Mouse (Mus musculus) liver, adult 2 months (tissue): Measurements from ENCODE around the gene Nfia. TPM values are rescaled to one million over a fixed set of nuclear protein-coding genes. Genes with fewer than 3 reads are reported as not detected.
A peak's percentile ranks its signal among the peaks of the same experiment; 100 is the strongest.

Experiments used
- DNase-seq: peaks from one replicate; pipeline ENCODE4 v3.0.0-alpha.2; 2011; ENCODE audit warnings: low read depth, low spot score; ENCODE audit errors: extremely low read depth
- H3K27ac ChIP-seq: fragments of 200-500 bp; replicated peaks from 2 replicates; pipeline ENCODE4 v1.5.1; 2012; ENCODE audit warnings: low read depth, mild to moderate bottlenecking, control low read depth, inconsistent platforms, low read length; ENCODE audit not compliant: insufficient read depth
- H3K27me3 ChIP-seq: fragments of 200-500 bp; 2 replicates; pipeline ENCODE4 v1.6.1; 2012; ENCODE audit warnings: mild to moderate bottlenecking, moderate library complexity, low read length, inconsistent platforms; ENCODE audit not compliant: control insufficient read depth, insufficient read depth
- H3K36me3 ChIP-seq: fragments of 200-500 bp; 2 replicates; pipeline ENCODE4 v1.6.1; 2012; ENCODE audit warnings: low read length, inconsistent platforms; ENCODE audit not compliant: control insufficient read depth, insufficient read depth
- H3K4me1 ChIP-seq: fragments of 200-500 bp; 2 replicates; pipeline ENCODE4 v1.6.1; 2011; ENCODE audit warnings: low read length; ENCODE audit not compliant: control insufficient read depth, insufficient read depth
- H3K4me3 ChIP-seq: fragments of 200-500 bp; 2 replicates; pipeline ENCODE4 v1.5.1; 2011; ENCODE audit warnings: low read depth, mild to moderate bottlenecking, control low read depth, low read length, moderate library complexity; ENCODE audit not compliant: insufficient read depth
- H3K79me2 ChIP-seq: fragments of 200-500 bp; 2 replicates; pipeline ENCODE4 v1.6.1; 2012; ENCODE audit warnings: inconsistent platforms, mild to moderate bottlenecking, low read length, moderate library complexity; ENCODE audit not compliant: control insufficient read depth, insufficient read depth
- H3K9ac ChIP-seq: fragments of 200-500 bp; 2 replicates; pipeline ENCODE4 v1.6.1; 2012; ENCODE audit warnings: low read depth, mild to moderate bottlenecking, control low read depth, inconsistent platforms, low read length
- CTCF ChIP-seq: fragments of 200-500 bp; IDR thresholded peaks from 2 replicates; pipeline ENCODE4 v1.5.1; 2011; ENCODE audit warnings: low read depth, low read length, control low read depth
- POLR2A ChIP-seq: fragments of 200-500 bp; IDR thresholded peaks from 2 replicates; pipeline ENCODE4 v1.6.1; 2011; ENCODE audit warnings: low read length, control low read depth; ENCODE audit not compliant: insufficient read depth; ENCODE audit errors: extremely low read depth
- WGBS: fragments of 180-500 bp; shearing (Covaris S2); methylation state at CpG from one replicate; pipeline ENCODE4 v1.1.7; 2018; 5-methylcytosine and 5-hydroxymethylcytosine counted together
- polyA plus RNA-seq: library from polyadenylated mRNA; depleted of rRNA; stranded (reverse); fragments of >200 nt; gene quantifications from 2 replicates; pipeline ENCODE4 v1.2.3, GENCODE M21; 2012
- total RNA-seq: library from RNA; depleted of rRNA; stranded (reverse); fragments of >200 nt; gene quantifications from 2 replicates; pipeline ENCODE4 v1.2.3, GENCODE M21; 2014

Nfia gene
- total and polyA plus RNA-seq, 2 experiments, result 12.5 to 32.2 TPM

GRCm38 (mm10) chr4:97832279-97832640 is 59.7 kb downstream of the Nfia start:
- Histone ChIP-seq H3K4me3 (no peak overlapping the region), H3K36me3 (peaks cover 1% of the 10 kb centered on the region; the same call in 1 of the 2 replicates), H3K9ac (no peak overlapping the region), H3K27ac (no peak overlapping the region), H3K79me2 (peaks cover 32% of the 10 kb centered on the region), H3K4me1 (peaks cover 14% of the 10 kb centered on the region), H3K27me3 (no peaks in the 10 kb centered on the region)
- no peak for DNase-seq
- WGBS, result 91% methylated on average over 4 of the region's 4 CpGs
- no peak for TF ChIP-seq CTCF
- no peak for TF ChIP-seq POLR2A

DNA sequence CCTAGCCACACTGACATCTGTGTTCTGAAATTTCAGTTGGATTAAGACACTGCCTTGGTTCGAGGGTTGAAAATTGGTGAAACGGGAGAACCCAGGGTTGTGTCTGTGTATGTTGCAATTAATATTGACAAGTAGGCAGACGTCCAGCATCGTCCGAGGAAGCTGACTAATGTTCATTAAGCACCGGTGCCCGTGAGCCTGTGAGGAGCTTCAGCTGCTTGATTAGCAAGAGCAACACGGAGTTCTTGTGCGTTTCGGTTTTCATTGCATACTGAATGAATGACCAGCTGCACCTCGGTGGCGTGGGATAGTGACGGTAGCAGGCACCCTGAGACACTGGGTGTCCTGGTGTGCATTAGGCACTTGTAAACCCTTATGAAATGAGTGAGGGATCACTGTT is 64.3 kb downstream of the Nfia start:
- no peaks in the 10 kb centered on the region for H3K27me3 ChIP-seq
- TF ChIP-seq CTCF, result no peak
- TF ChIP-seq POLR2A, result no peak
- peak overlapping the region; percentile 46 for H3K27ac ChIP-seq
- WGBS, result 12% methylated on average over 13 of the region's 13 CpGs
- 0 out of 2 replicates have a peak overlapping the region, but pooled peaks have one; percentile 0 for H3K4me3 ChIP-seq
- H3K9ac ChIP-seq, result peak overlapping the region; percentile 13; the same call in 1 of the 2 replicates
- no peaks in the 10 kb centered on the region; the same call in 1 of the 2 replicates for H3K36me3 ChIP-seq
- H3K4me1 ChIP-seq, result peaks cover 33% of the 10 kb centered on the region
- peak; percentile 94 for DNase-seq
- peaks cover 26% of the 10 kb centered on the region for H3K79me2 ChIP-seq

DNA sequence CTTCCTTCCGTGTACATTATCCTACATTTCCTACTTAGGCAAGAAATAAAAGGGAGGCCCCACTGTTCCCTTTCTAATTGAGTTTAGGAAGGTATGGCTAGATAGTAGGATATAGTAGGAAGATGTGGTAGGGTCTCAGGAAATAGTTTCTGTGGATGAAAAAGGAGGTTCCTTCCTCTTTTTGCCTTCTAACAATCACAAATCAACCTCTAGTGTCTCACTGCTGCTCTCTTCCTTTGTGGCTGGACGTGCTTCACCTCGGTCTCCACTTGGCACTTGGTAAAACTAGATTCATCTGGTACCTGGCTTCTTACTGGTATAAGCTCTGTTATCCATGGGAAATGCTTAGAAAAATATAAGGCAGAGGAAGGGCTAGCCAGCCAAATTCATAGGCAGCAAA is 65.2 kb downstream of the Nfia start:
- Histone ChIP-seq H3K9ac (no peak overlapping the region), H3K79me2 (peaks cover 30% of the 10 kb centered on the region), H3K36me3 (no peaks in the 10 kb centered on the region), H3K27me3 (no peaks in the 10 kb centered on the region), H3K4me3 (no peak overlapping the region), H3K27ac (peak overlapping the region; percentile 94), H3K4me1 (peaks cover 34% of the 10 kb centered on the region)
- no peak for TF ChIP-seq CTCF
- no peak for TF ChIP-seq POLR2A
- no peak for DNase-seq
- WGBS, result 80% methylated on average over 3 of the region's 3 CpGs

DNA sequence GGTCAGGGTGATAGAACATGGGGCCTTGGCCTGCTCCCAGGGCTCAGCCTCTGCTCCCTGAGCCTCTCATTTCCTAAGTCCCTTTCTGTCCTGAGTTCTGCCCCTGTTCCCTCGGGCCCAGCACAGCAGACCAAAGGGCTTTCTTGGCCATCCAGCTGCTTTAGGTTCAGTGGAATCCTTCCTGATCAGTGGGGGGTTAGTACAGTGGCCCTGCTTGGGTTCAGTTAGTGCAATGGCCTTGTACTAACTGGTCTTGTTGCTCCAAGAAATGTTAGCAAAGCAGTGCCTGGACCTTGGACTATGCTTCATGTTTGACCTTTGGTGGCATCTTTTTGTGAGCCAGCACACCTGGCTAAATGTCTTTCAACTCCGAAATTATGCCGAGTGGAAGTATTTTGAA is 66.1 kb downstream of the Nfia start:
- DNase-seq, result peak; percentile 98
- WGBS, result 11% methylated on average over 3 of the region's 3 CpGs
- TF ChIP-seq POLR2A (no peak), CTCF (no peak)

DNA sequence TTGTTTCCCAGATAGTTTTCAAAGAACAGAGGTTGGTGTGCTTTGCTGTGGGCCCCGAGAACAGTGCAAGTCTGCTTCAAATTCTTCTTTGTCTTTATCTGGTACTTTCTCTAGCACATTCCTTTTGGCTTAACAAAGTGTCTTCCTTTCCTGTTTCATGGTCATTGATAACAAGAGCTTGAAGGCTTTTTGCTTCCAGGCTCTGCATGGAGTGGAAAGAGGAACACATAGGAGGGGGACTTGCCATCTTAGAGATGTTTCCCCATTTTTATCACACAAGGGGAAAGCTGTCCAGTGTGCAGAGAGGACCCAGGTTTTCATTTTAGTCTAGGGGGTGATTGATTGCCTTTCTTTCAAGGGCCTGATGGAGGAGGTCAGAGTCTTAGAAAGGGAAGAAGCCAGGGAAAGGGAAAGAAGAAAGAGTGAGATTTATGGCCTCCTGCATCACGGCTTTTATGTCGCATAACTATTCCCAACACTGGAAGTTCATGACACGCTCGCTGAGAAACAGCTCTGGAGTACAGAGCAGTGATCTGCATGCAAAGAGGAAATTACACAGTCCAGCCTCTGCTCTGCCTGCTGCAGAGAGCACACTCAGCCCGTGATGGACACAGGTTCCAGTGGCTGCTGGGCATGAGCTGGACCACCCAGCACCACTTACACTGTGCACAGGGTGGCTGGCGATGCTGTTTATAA is 67.0 kb downstream of the Nfia start:
- 55% methylated on average over 7 of the region's 7 CpGs for WGBS

More for the DNA sequence above, 66.1 kb downstream of the Nfia start:
- no peak overlapping the region for H3K4me3 ChIP-seq
- H3K27me3 ChIP-seq, result no peaks in the 10 kb centered on the region
- H3K9ac ChIP-seq, result 0 out of 2 replicates have a peak overlapping the region, but pooled peaks have one; percentile 5
- peaks cover 28% of the 10 kb centered on the region for H3K79me2 ChIP-seq
- H3K4me1 ChIP-seq, result peaks cover 35% of the 10 kb centered on the region
- no peaks in the 10 kb centered on the region for H3K36me3 ChIP-seq
- H3K27ac ChIP-seq, result peak overlapping the region; percentile 94

More for the DNA sequence above, 67.0 kb downstream of the Nfia start:
- TF ChIP-seq CTCF, result no peak
- no peak for TF ChIP-seq POLR2A
- Histone ChIP-seq H3K27me3 (no peaks in the 10 kb centered on the region), H3K36me3 (no peaks in the 10 kb centered on the region), H3K27ac (peak overlapping the region; percentile 41), H3K4me3 (no peak overlapping the region), H3K79me2 (peaks cover 27% of the 10 kb centered on the region), H3K4me1 (peaks cover 34% of the 10 kb centered on the region), H3K9ac (0 out of 2 replicates have a peak overlapping the region, but pooled peaks have one; percentile 9)
- DNase-seq, result no peak
